Mouse (Mus musculus) embryonic facial prominence, embryonic 10.5 days (tissue): ENCODE results near the gene Spon2. TPM values are rescaled to one million over a fixed set of nuclear protein-coding genes. Genes with fewer than 3 reads are reported as not detected.

ENCODE experiments used
- DNase-seq: peaks from one replicate; pipeline ENCODE4 v3.0.0-alpha.2; 2017; ENCODE audit warnings: low spot score
- H3K27ac ChIP-seq: fragments of 300-500 bp; sonication (generic); replicated peaks from 2 replicates; pipeline ENCODE4 v1.5.1; 2016; ENCODE audit warnings: mild to moderate bottlenecking
- H3K27me3 ChIP-seq: fragments of 300-500 bp; sonication (generic); replicated peaks from 2 replicates; pipeline ENCODE4 v1.6.1; 2016; ENCODE audit warnings: low read depth, mild to moderate bottlenecking; ENCODE audit not compliant: poor library complexity, severe bottlenecking
- H3K36me3 ChIP-seq: fragments of 300-500 bp; sonication (generic); replicated peaks from 2 replicates; pipeline ENCODE4 v1.6.1; 2016; ENCODE audit warnings: mild to moderate bottlenecking, moderate library complexity
- H3K4me1 ChIP-seq: fragments of 300-500 bp; sonication (generic); 2 replicates; pipeline ENCODE4 v1.6.1; 2016
- H3K4me3 ChIP-seq: fragments of 300-500 bp; sonication (generic); 2 replicates; pipeline ENCODE4 v1.5.1; 2016; ENCODE audit warnings: mild to moderate bottlenecking, moderate library complexity
- H3K9me3 ChIP-seq: fragments of 300-500 bp; sonication (generic); 2 replicates; pipeline ENCODE4 v1.6.1; 2016; ENCODE audit warnings: mild to moderate bottlenecking
- WGBS: fragments of 180-500 bp; shearing (Covaris S2); methylation state at CpG from one replicate; pipeline ENCODE4 v1.1.7; 2016; 5-methylcytosine and 5-hydroxymethylcytosine counted together
- polyA plus RNA-seq: library from polyadenylated mRNA; unstranded; fragments of >200 nt; fragmentation: Nextera tagmentation; extraction: Ambion mirVana; gene quantifications from 2 replicates; pipeline ENCODE4 v1.2.1, GENCODE M21; 2016

Spon2 gene
- polyA plus RNA-seq, 1 experiment from 2014 or later: 3.5 TPM

DNA sequence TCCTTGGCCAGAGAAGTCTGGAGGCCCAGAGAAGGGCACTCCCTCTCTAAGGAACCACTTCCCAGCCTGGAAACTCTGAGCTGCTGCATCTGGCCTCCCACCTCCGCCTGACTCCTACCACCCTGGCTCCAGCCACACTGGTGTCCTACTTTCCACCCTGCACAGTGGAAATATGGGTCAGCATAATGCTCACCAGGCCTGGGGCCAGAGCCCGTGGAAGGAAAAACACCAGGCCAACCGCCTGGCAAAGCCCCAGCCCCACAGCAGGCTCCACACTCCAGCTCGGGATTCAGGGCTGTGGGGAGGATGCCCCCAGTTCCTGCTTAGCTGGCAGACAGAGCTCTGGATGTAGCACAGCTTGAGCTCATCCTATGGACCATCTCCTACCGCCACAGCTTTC, 10.2 kb upstream of the Spon2 start:
- WGBS: 66% methylated on average over 5 of the region's 5 CpGs
- no peaks in the 10 kb centered on the region for H3K27me3 ChIP-seq
- H3K4me1 ChIP-seq: peaks cover 20% of the 10 kb centered on the region
- H3K4me3 ChIP-seq: no peak overlapping the region
- H3K9me3 ChIP-seq: no peaks in the 10 kb centered on the region
- no peak for DNase-seq
- H3K27ac ChIP-seq: no peak overlapping the region
- H3K36me3 ChIP-seq: no peaks in the 10 kb centered on the region

DNA sequence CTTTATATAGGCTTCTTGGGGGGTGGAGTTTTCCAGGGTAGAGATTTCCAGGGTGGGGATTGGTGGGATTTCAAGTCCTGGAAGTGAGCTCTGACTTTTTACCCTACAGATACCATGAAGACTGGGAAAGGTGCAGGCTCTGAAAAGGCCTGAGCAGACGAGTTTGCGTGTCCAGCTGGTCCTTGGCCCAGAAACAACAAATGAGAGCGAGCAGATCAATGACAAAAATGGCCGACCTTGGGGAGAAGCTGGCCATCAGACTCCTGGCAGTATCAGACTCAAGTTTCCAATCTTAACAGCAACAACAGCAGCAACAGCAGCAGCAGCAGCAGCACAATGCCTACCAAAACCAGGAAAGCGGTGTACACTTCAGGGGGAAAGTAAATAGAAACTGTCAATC, 7.4 kb upstream of the Spon2 start:
- Histone ChIP-seq H3K27me3 (no peaks in the 10 kb centered on the region), H3K9me3 (no peaks in the 10 kb centered on the region), H3K36me3 (no peaks in the 10 kb centered on the region), H3K4me3 (no peak overlapping the region), H3K27ac (no peak overlapping the region), H3K4me1 (peaks cover 45% of the 10 kb centered on the region)
- 90% methylated on average over 5 of the region's 5 CpGs for WGBS
- DNase-seq: no peak

DNA sequence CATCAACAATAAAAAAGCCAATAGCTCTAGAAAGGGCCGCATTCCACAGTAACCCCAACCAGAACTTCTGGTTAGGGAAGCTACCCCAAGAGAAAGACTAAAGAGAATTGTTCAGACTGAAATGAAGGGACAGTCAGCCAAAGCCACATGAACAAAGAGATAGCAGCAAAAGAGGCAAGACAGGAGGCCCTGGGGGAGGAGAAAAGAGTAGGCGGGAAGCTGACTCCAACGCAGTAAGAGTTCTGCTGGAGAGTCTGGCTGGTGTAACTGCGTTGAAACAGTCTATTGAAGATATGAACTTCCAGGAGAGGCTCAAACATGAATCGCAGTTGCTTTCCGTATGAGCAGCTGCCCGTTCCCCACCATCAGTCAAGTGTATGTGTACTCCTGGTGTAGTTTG, 6.2 kb upstream of the Spon2 start:
- no peaks in the 10 kb centered on the region for H3K27me3 ChIP-seq
- 91% methylated on average over 7 of the region's 7 CpGs for WGBS
- no peak overlapping the region for H3K4me3 ChIP-seq
- no peaks in the 10 kb centered on the region for H3K36me3 ChIP-seq
- peaks cover 57% of the 10 kb centered on the region for H3K4me1 ChIP-seq
- H3K27ac ChIP-seq: no peak overlapping the region
- no peaks in the 10 kb centered on the region for H3K9me3 ChIP-seq
- DNase-seq: no peak

DNA sequence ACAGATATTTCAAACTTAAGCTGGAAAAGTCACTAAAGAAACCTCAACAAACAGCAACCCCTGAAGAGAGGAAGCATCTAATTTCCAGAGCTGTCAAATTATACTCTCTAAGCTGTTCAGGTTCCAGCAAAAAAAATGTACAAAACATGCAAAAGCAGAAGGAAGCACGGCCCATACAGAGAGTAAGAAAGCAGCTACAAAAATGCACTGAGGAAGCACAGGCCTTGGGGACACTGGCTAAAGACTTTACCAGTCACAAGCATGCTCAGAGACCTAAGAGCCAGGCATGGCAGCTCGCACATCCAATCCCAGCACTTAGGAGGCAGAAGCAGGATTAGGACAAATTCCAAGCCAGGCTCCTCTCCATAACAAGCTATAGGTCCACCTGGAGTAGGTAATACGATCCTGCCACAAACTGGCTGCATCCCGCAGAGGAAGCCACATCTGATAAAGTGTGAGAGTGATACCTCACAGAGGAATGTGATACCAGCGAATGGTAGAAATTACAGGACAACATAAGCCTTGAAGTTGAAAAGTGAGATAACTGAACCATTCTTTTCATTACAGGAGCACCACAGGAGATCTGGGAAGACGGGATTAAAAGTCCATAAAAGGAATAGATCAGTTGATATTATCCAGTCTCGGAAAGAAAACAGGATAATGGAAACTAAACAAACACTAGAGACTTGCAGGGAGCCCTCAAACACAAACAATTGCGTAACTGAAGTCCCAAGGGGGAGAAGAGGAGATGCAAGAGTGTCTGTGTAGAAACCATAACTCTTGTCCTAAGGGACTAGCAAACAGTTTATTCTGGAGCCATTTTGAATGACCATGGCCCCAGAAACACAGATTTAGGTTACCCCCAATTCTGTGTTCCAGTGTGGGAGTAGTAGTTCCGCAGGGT, 4.8 kb upstream of the Spon2 start:
- no peaks in the 10 kb centered on the region for H3K27me3 ChIP-seq
- peaks cover 64% of the 10 kb centered on the region for H3K4me1 ChIP-seq
- no peaks in the 10 kb centered on the region for H3K9me3 ChIP-seq
- 55% methylated on average over 9 of the region's 9 CpGs for WGBS
- no peak for DNase-seq
- H3K36me3 ChIP-seq: no peaks in the 10 kb centered on the region
- H3K27ac ChIP-seq: peak overlapping the region; percentile 69; the same call in 1 of the 2 replicates
- no peak overlapping the region for H3K4me3 ChIP-seq

DNA sequence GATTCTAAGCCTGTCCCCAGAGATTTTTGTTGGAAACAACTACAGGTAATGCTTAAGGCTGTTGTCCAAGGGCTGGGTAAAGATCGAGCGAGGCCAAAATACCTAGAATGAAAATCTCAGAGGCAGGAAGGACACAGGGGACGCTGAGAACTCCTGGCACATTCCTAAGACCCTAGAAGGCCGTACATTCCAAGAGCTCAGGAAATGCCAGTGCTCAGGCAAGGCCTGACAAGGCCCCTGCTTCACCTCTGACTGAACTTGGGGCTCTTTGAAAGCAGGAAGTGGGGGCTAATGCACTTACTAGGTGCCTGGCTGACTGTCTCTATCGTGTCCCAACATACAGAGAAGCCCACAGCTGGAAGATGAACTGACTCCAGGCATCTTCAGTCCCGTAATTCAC, 4.1 kb upstream of the Spon2 start:
- Histone ChIP-seq H3K4me3 (no peak overlapping the region), H3K27me3 (no peaks in the 10 kb centered on the region), H3K9me3 (no peaks in the 10 kb centered on the region), H3K4me1 (peaks cover 70% of the 10 kb centered on the region), H3K27ac (peak overlapping the region; percentile 69), H3K36me3 (no peaks in the 10 kb centered on the region)
- WGBS: 39% methylated on average over 6 of the region's 6 CpGs
- peak; percentile 49 for DNase-seq

- Histone ChIP-seq H3K27ac (peak overlapping the region; percentile 67), H3K4me1 (peaks cover 80% of the 10 kb centered on the region), H3K36me3 (no peaks in the 10 kb centered on the region), H3K9me3 (no peaks in the 10 kb centered on the region), H3K27me3 (no peaks in the 10 kb centered on the region), H3K4me3 (no peak overlapping the region)
- WGBS: 82% methylated on average over 10 of the region's 10 CpGs
- no peak for DNase-seq
These were observed 2.2 kb upstream of the Spon2 start for GRCm38 (mm10) chr5:33220350-33221044.

GRCm38 (mm10) chr5:33219831-33220230, 1.6 kb upstream of the Spon2 start:
- H3K4me1 ChIP-seq: peaks cover 80% of the 10 kb centered on the region
- DNase-seq: no peak

GRCm38 (mm10) chr5:33218746-33219449, 643 bp upstream of the Spon2 start:
- Histone ChIP-seq H3K4me3 (no peak overlapping the region), H3K36me3 (no peaks in the 10 kb centered on the region), H3K27ac (peak overlapping the region; percentile 72), H3K4me1 (peaks cover 76% of the 10 kb centered on the region), H3K9me3 (no peaks in the 10 kb centered on the region), H3K27me3 (no peaks in the 10 kb centered on the region)
- WGBS: 76% methylated on average over 20 of the region's 20 CpGs
- DNase-seq: no peak

More at GRCm38 (mm10) chr5:33219831-33220230, 1.6 kb upstream of the Spon2 start:
- Histone ChIP-seq H3K27ac (0 out of 2 replicates have a peak overlapping the region, but pooled peaks have one; percentile 72), H3K27me3 (no peaks in the 10 kb centered on the region), H3K4me3 (no peak overlapping the region), H3K36me3 (no peaks in the 10 kb centered on the region), H3K9me3 (no peaks in the 10 kb centered on the region)
- WGBS: 89% methylated on average over 4 of the region's 4 CpGs

- no peaks in the 10 kb centered on the region for H3K9me3 ChIP-seq
- no peak for DNase-seq
- H3K27me3 ChIP-seq: no peaks in the 10 kb centered on the region
- 47% methylated on average over 3 of the region's 3 CpGs for WGBS
- no peaks in the 10 kb centered on the region for H3K36me3 ChIP-seq
- H3K4me3 ChIP-seq: peak overlapping the region; percentile 25; the same call in 1 of the 2 replicates
- H3K4me1 ChIP-seq: peaks cover 63% of the 10 kb centered on the region
- peak overlapping the region; percentile 72 for H3K27ac ChIP-seq
These were observed 592 bp downstream of the Spon2 start for GRCm38 (mm10) chr5:33217663-33218062.

DNA sequence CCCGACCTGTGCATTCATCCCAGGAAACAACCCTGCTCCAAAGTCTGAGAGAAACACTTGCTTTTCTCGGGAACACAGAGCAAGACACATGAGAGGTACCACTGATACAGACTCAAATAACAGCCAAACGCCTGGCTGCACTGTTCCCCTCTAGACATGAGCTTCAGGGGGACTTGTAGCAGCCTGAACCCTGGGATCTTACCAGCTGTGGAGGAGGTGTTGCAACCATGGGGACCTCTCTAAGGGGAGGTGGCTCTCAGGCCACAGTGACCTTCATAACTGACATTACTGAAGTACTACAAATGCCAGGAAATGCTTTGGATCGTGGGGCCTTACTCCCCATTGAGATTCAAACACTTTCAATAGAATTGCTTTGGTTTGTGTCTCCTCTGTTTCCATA, 3.5 kb downstream of the Spon2 start:
- H3K27me3 ChIP-seq: no peaks in the 10 kb centered on the region
- H3K27ac ChIP-seq: no peak overlapping the region
- H3K36me3 ChIP-seq: no peaks in the 10 kb centered on the region
- no peak for DNase-seq
- no peaks in the 10 kb centered on the region for H3K9me3 ChIP-seq
- WGBS: 82% methylated on average over 4 of the region's 4 CpGs
- H3K4me1 ChIP-seq: peaks cover 34% of the 10 kb centered on the region
- H3K4me3 ChIP-seq: no peak overlapping the region

DNA sequence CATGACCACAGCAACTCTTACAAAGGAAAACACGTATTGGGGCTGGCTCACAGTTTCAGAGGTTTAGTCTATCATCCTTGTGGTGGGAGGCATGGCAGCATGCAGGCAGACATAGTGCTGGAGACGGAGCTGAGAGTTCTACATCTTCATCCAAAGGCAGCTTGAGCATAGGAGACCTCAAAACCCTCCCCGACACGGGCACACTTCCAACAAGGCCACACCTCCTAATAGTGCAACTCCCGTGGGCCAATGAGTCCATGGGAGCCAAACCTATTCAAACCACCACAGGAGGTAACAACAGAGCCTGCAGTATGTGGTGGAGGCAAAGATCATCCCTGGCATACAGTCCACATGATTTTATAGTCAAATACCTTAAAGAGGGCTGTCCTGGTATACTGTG, 7.0 kb downstream of the Spon2 start:
- Histone ChIP-seq H3K9me3 (no peaks in the 10 kb centered on the region), H3K4me1 (no peaks in the 10 kb centered on the region), H3K27me3 (no peaks in the 10 kb centered on the region), H3K4me3 (no peak overlapping the region), H3K36me3 (no peaks in the 10 kb centered on the region), H3K27ac (no peak overlapping the region)
- 85% methylated on average over 5 of the region's 5 CpGs for WGBS
- DNase-seq: no peak

- no peaks in the 10 kb centered on the region for H3K4me1 ChIP-seq
- no peak for DNase-seq
- WGBS: 86% methylated on average over 3 of the region's 3 CpGs
- H3K27ac ChIP-seq: no peak overlapping the region
- H3K4me3 ChIP-seq: no peak overlapping the region
- no peaks in the 10 kb centered on the region for H3K9me3 ChIP-seq
- H3K36me3 ChIP-seq: no peaks in the 10 kb centered on the region
- no peaks in the 10 kb centered on the region for H3K27me3 ChIP-seq
These were observed 7.7 kb downstream of the Spon2 start for GRCm38 (mm10) chr5:33210515-33210914.
